Mouse (Mus musculus): ENCODE measurements at regions not wholly inside any gene's neighbourhood (a gene's known extent, or its start where the extent isn't known, plus 50 kb on each side); places are given as distances from the start of the nearest gene placed in this dataset.

GRCm38 (mm10) chr4:153727896-153728422 is 229.1 kb upstream of the A430005L14Rik start:
- Histone ChIP-seq H3K4me3 (ENCODE audit: low read depth, low read length) (no peak overlapping the region), H3K9me3 (replicated peaks; ENCODE audit: control insufficient read depth, low read length) (no peaks in the 10 kb centered on the region), H3K27ac (ENCODE audit: low read length) (no peak overlapping the region), H3K36me3 (ENCODE audit: control insufficient read depth, insufficient read depth) (no peaks in the 10 kb centered on the region), H3K4me1 (ENCODE audit: control insufficient read depth, low read depth, low read length) (no peaks in the 10 kb centered on the region), H3K27me3 (ENCODE audit: control insufficient read depth, insufficient read depth, low read depth, low read length) (no peaks in the 10 kb centered on the region), H3K9ac (ENCODE audit: low read depth, low read length) (no peak overlapping the region), H3K4me2 (ENCODE audit: low read depth, low read length) (no peak overlapping the region)
- 12% methylated on average over 10 of the region's 10 CpGs for WGBS (ENCODE audit: insufficient replicate concordance)
- no peak for ATAC-seq (ENCODE audit: low read depth)

GRCm38 (mm10) chr4:153738088-153738487 is 218.9 kb upstream of the A430005L14Rik start:
- 53% methylated on average over 11 of the region's 11 CpGs for WGBS (ENCODE audit: insufficient replicate concordance)
- Histone ChIP-seq H3K9me3 (replicated peaks; ENCODE audit: control insufficient read depth, low read length) (no peaks in the 10 kb centered on the region; the same call in 1 of the 2 replicates), H3K4me1 (ENCODE audit: control insufficient read depth, low read depth, low read length) (no peaks in the 10 kb centered on the region), H3K9ac (ENCODE audit: low read depth, low read length) (no peak overlapping the region), H3K36me3 (ENCODE audit: control insufficient read depth, insufficient read depth) (no peaks in the 10 kb centered on the region), H3K27ac (ENCODE audit: low read length) (no peak overlapping the region), H3K4me2 (ENCODE audit: low read depth, low read length) (no peak overlapping the region), H3K4me3 (ENCODE audit: low read depth, low read length) (no peak overlapping the region), H3K27me3 (ENCODE audit: control insufficient read depth, insufficient read depth, low read depth, low read length) (no peaks in the 10 kb centered on the region)
- no peak for ATAC-seq (ENCODE audit: low read depth)

GRCm38 (mm10) chr4:153742241-153742640 is 214.8 kb upstream of the A430005L14Rik start:
- H3K27ac ChIP-seq (ENCODE audit: low read length): no peak overlapping the region
- H3K4me1 ChIP-seq (ENCODE audit: control insufficient read depth, low read depth, low read length): no peaks in the 10 kb centered on the region
- no peaks in the 10 kb centered on the region for H3K27me3 ChIP-seq (ENCODE audit: control insufficient read depth, insufficient read depth, low read depth, low read length)
- 59% methylated on average over 10 of the region's 10 CpGs for WGBS (ENCODE audit: insufficient replicate concordance)
- H3K4me3 ChIP-seq (ENCODE audit: low read depth, low read length): no peak overlapping the region
- H3K9ac ChIP-seq (ENCODE audit: low read depth, low read length): no peak overlapping the region
- no peaks in the 10 kb centered on the region for H3K36me3 ChIP-seq (ENCODE audit: control insufficient read depth, insufficient read depth)
- ATAC-seq (ENCODE audit: low read depth): no peak
- no peak overlapping the region for H3K4me2 ChIP-seq (ENCODE audit: low read depth, low read length)
- no peaks in the 10 kb centered on the region; the same call in 1 of the 2 replicates for H3K9me3 ChIP-seq (replicated peaks; ENCODE audit: control insufficient read depth, low read length)

GRCm38 (mm10) chr4:153752791-153753190 is 204.2 kb upstream of the A430005L14Rik start:
- Histone ChIP-seq H3K4me2 (ENCODE audit: low read depth, low read length) (no peak overlapping the region), H3K27me3 (ENCODE audit: control insufficient read depth, insufficient read depth, low read depth, low read length) (no peaks in the 10 kb centered on the region), H3K4me1 (ENCODE audit: control insufficient read depth, low read depth, low read length) (no peaks in the 10 kb centered on the region), H3K9me3 (replicated peaks; ENCODE audit: control insufficient read depth, low read length) (no peaks in the 10 kb centered on the region), H3K27ac (ENCODE audit: low read length) (no peak overlapping the region), H3K4me3 (ENCODE audit: low read depth, low read length) (no peak overlapping the region), H3K36me3 (ENCODE audit: control insufficient read depth, insufficient read depth) (no peaks in the 10 kb centered on the region), H3K9ac (ENCODE audit: low read depth, low read length) (no peak overlapping the region)
- ATAC-seq (ENCODE audit: low read depth): no peak
- 65% methylated on average over 6 of the region's 6 CpGs for WGBS (ENCODE audit: insufficient replicate concordance)

- no peak overlapping the region for H3K9ac ChIP-seq (ENCODE audit: low read depth, low read length)
- H3K9me3 ChIP-seq (replicated peaks; ENCODE audit: control insufficient read depth, low read length): no peaks in the 10 kb centered on the region; the same call in 1 of the 2 replicates
- H3K27me3 ChIP-seq (ENCODE audit: control insufficient read depth, insufficient read depth, low read depth, low read length): no peaks in the 10 kb centered on the region
- H3K4me1 ChIP-seq (ENCODE audit: control insufficient read depth, low read depth, low read length): no peaks in the 10 kb centered on the region
- no peak overlapping the region for H3K4me2 ChIP-seq (ENCODE audit: low read depth, low read length)
- H3K27ac ChIP-seq (ENCODE audit: low read length): no peak overlapping the region
- no peak for ATAC-seq (ENCODE audit: low read depth)
- H3K4me3 ChIP-seq (ENCODE audit: low read depth, low read length): no peak overlapping the region
- no peaks in the 10 kb centered on the region for H3K36me3 ChIP-seq (ENCODE audit: control insufficient read depth, insufficient read depth)
- 62% methylated on average over 6 of the region's 6 CpGs for WGBS (ENCODE audit: insufficient replicate concordance)
Observed at GRCm38 (mm10) chr4:153758323-153758722, 198.7 kb upstream of the A430005L14Rik start.

GRCm38 (mm10) chr4:153758781-153759180 is 198.3 kb upstream of the A430005L14Rik start:
- H3K4me2 ChIP-seq (ENCODE audit: low read depth, low read length): no peak overlapping the region
- no peaks in the 10 kb centered on the region for H3K36me3 ChIP-seq (ENCODE audit: control insufficient read depth, insufficient read depth)
- no peak for ATAC-seq (ENCODE audit: low read depth)
- H3K27me3 ChIP-seq (ENCODE audit: control insufficient read depth, insufficient read depth, low read depth, low read length): no peaks in the 10 kb centered on the region
- no peaks in the 10 kb centered on the region; the same call in 1 of the 2 replicates for H3K9me3 ChIP-seq (replicated peaks; ENCODE audit: control insufficient read depth, low read length)
- H3K9ac ChIP-seq (ENCODE audit: low read depth, low read length): no peak overlapping the region
- 58% methylated on average over 8 of the region's 8 CpGs for WGBS (ENCODE audit: insufficient replicate concordance)
- H3K4me3 ChIP-seq (ENCODE audit: low read depth, low read length): no peak overlapping the region
- H3K4me1 ChIP-seq (ENCODE audit: control insufficient read depth, low read depth, low read length): no peaks in the 10 kb centered on the region
- H3K27ac ChIP-seq (ENCODE audit: low read length): no peak overlapping the region

- ATAC-seq (ENCODE audit: low read depth): no peak
- Histone ChIP-seq H3K9ac (ENCODE audit: low read depth, low read length) (no peak overlapping the region), H3K9me3 (replicated peaks; ENCODE audit: control insufficient read depth, low read length) (no peaks in the 10 kb centered on the region; the same call in 1 of the 2 replicates), H3K4me3 (ENCODE audit: low read depth, low read length) (no peak overlapping the region), H3K27me3 (ENCODE audit: control insufficient read depth, insufficient read depth, low read depth, low read length) (no peaks in the 10 kb centered on the region), H3K4me2 (ENCODE audit: low read depth, low read length) (no peak overlapping the region), H3K27ac (ENCODE audit: low read length) (no peak overlapping the region), H3K36me3 (ENCODE audit: control insufficient read depth, insufficient read depth) (no peaks in the 10 kb centered on the region), H3K4me1 (ENCODE audit: control insufficient read depth, low read depth, low read length) (no peaks in the 10 kb centered on the region)
- 81% methylated on average over 4 of the region's 4 CpGs for WGBS (ENCODE audit: insufficient replicate concordance)
Observed at GRCm38 (mm10) chr4:153760934-153761333, 196.1 kb upstream of the A430005L14Rik start.

- no peak overlapping the region for H3K9ac ChIP-seq (ENCODE audit: low read depth, low read length)
- 66% methylated on average over 10 of the region's 10 CpGs for WGBS (ENCODE audit: insufficient replicate concordance)
- no peak overlapping the region for H3K27ac ChIP-seq (ENCODE audit: low read length)
- H3K4me3 ChIP-seq (ENCODE audit: low read depth, low read length): no peak overlapping the region
- H3K36me3 ChIP-seq (ENCODE audit: control insufficient read depth, insufficient read depth): no peaks in the 10 kb centered on the region
- H3K9me3 ChIP-seq (replicated peaks; ENCODE audit: control insufficient read depth, low read length): no peaks in the 10 kb centered on the region; the same call in none of the 2 replicates
- no peaks in the 10 kb centered on the region for H3K4me1 ChIP-seq (ENCODE audit: control insufficient read depth, low read depth, low read length)
- no peak overlapping the region for H3K4me2 ChIP-seq (ENCODE audit: low read depth, low read length)
- no peak for ATAC-seq (ENCODE audit: low read depth)
- H3K27me3 ChIP-seq (ENCODE audit: control insufficient read depth, insufficient read depth, low read depth, low read length): no peaks in the 10 kb centered on the region
Observed at GRCm38 (mm10) chr4:153763413-153763812, 193.6 kb upstream of the A430005L14Rik start.

- H3K4me2 ChIP-seq (ENCODE audit: low read depth, low read length): no peak overlapping the region
- no peak for ATAC-seq (ENCODE audit: low read depth)
- no peaks in the 10 kb centered on the region; the same call in 1 of the 2 replicates for H3K9me3 ChIP-seq (replicated peaks; ENCODE audit: control insufficient read depth, low read length)
- H3K27me3 ChIP-seq (ENCODE audit: control insufficient read depth, insufficient read depth, low read depth, low read length): no peaks in the 10 kb centered on the region
- 61% methylated on average over 9 of the region's 9 CpGs for WGBS (ENCODE audit: insufficient replicate concordance)
- no peak overlapping the region for H3K27ac ChIP-seq (ENCODE audit: low read length)
- H3K9ac ChIP-seq (ENCODE audit: low read depth, low read length): no peak overlapping the region
- no peaks in the 10 kb centered on the region for H3K4me1 ChIP-seq (ENCODE audit: control insufficient read depth, low read depth, low read length)
- no peaks in the 10 kb centered on the region for H3K36me3 ChIP-seq (ENCODE audit: control insufficient read depth, insufficient read depth)
- no peak overlapping the region for H3K4me3 ChIP-seq (ENCODE audit: low read depth, low read length)
Observed at GRCm38 (mm10) chr4:153767713-153768112, 189.3 kb upstream of the A430005L14Rik start.

Data from liver, embryonic 16.5 days (tissue).